Mouse (Mus musculus): ENCODE results near the gene Tceanc2.

Gene Tceanc2

GRCm38 (mm10) chr4:107178830-107179490 lies at the start of gene Tceanc2:
TSS of gene Tceanc2 (minus strand) at chr4:107179116.
- DNase-seq (ENCODE audit: low spot score in 2 of 2), result peak in 1 of 2 experiments; percentile 46

- no peak for DNase-seq (ENCODE audit: low spot score in 2 of 2)
Observed at GRCm38 (mm10) chr4:107226313-107226712, 47.4 kb upstream of the Tceanc2 start.

DNA sequence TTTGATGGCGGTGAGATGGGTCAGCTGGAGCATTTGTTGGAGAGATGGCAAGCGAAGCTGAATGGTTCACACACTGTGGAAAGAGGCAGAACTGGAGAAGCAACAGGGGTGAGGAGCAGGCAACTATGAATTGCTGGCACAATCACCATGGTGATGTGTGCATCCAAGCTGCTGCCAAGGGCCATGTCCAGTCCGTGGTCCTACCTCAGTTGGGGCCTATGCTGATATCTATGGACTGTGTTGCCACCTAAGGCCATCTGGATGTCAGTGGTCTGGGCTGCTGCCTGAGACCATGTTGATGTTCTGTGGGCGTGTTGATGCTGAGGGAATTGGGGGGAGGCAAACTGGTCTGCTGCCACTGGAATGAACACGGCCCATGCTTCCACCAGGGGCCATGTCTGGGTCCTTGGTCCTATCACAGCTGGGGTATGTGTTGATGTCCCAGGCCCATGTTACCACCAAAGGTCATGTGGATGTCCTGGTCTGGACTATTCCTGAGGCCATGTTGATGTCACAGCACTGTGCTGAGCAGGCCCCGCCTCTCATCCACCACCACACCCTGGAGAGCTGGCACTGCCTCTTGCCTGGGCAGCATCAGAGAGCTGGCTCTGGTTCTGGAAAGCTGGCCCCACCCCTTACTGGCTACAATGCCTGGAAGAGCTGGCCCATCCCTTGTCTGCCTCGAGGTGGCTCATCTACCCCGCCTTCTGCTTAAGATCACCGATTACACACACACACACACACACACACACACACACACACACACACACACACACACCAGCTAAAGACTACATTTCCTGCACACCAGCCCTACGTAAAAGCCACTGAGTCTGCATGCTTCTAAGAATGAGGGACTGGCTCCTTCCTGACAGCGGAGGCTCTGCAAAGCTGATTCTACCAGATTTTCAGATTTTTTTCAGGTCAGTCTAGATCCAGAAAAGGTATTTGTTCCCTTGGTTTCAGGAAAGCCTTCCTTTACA lies 44.6 kb upstream of the Tceanc2 start:
- DNase-seq (ENCODE audit: low spot score in 2 of 2), result peak in 1 of 2 experiments; percentile 69

GRCm38 (mm10) chr4:107221524-107221923 lies 42.6 kb upstream of the Tceanc2 start:
- DNase-seq (ENCODE audit: low spot score in 2 of 2), result no peak

- no peak for DNase-seq (ENCODE audit: low spot score in 2 of 2)
Observed at GRCm38 (mm10) chr4:107217574-107217973, 38.7 kb upstream of the Tceanc2 start.

- DNase-seq (ENCODE audit: low spot score in 2 of 2), result no peak
Observed at GRCm38 (mm10) chr4:107213279-107214011, 34.5 kb upstream of the Tceanc2 start.

DNA sequence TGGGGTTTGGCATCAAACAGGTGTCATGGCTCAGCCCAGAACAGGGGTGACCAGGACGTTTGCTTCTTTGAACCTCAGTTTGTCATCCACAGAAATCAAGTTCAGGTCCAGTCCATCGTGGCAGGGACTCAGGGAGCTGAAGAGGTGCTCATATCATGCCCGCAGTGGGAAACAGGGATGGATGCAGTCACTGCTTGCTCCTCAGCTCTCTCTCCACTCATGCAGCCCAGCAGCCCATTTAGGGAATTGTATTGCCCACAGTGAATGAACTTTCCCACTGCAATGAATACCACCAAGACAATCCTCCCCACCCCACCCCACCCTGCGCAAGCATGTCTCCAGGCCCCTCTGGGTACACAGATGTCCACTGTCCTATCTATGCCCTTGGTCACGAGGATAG lies 33.0 kb upstream of the Tceanc2 start:
- DNase-seq (ENCODE audit: low spot score in 2 of 2), result no peak

- no peak for DNase-seq (ENCODE audit: low spot score in 2 of 2)
Observed at GRCm38 (mm10) chr4:107211465-107211864, 32.5 kb upstream of the Tceanc2 start.

DNA sequence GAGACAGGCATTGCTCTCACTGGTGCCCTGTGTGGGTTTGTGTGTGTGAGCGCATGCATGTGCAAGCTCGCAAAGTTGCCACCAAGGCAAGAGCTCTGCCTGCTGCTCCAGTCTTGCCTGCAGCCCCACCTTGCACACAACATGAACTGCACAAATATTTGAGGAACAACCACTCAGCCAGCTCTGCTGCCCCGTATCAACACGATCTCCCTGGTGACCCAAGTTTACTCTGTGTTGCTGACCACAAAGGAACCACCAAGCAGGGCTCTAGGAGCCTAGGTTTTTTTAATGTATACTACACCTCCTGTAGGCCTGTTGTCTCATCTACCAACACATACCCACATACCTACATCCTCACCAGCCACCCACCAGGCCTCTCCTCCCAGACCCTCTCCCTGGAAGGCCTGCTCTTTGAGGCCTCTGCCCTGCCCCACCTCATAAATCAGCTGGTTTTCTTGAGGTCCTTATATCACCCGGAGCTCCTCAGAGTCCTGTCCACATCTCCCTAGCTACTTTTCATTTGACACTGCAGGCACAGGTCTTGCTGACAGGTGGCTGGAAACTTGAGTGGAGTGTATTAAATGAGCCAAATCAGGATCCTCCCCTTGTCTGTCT lies 31.7 kb upstream of the Tceanc2 start:
- DNase-seq (ENCODE audit: low spot score in 2 of 2), result no peak

DNA sequence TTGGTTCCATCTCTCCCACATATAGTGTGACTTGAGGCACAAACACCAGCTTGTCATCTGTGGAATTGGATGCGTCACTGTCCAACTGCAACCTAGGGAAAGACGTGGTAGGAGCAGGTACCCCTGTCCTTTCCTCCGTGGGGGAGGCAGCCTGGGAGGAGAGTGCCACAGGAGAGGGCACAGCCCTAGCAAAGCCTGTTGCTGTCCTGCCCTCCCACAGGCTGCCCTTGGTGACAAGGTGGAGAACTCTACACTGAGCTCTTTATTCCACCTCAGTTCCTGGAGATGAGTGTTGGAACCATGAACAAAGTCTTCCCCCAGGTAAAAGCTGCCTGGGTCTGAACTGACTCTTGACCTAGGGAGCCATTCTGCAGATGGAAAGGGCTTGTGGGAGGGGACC lies 30.0 kb upstream of the Tceanc2 start, which contains the start of gene Ldlrad1:
TSS of gene Ldlrad1 (plus strand) at position 301 of the 400 bp plus-strand sequence.
- DNase-seq (ENCODE audit: low spot score in 2 of 2), result no peak

GRCm38 (mm10) chr4:107207016-107207415 lies 28.1 kb upstream of the Tceanc2 start:
- no peak for DNase-seq (ENCODE audit: low spot score in 2 of 2)

GRCm38 (mm10) chr4:107203001-107203400 lies 24.1 kb upstream of the Tceanc2 start:
- no peak for DNase-seq (ENCODE audit: low spot score in 2 of 2)

GRCm38 (mm10) chr4:107201779-107202178 lies 22.9 kb upstream of the Tceanc2 start:
- DNase-seq (ENCODE audit: low spot score in 2 of 2), result no peak

DNA sequence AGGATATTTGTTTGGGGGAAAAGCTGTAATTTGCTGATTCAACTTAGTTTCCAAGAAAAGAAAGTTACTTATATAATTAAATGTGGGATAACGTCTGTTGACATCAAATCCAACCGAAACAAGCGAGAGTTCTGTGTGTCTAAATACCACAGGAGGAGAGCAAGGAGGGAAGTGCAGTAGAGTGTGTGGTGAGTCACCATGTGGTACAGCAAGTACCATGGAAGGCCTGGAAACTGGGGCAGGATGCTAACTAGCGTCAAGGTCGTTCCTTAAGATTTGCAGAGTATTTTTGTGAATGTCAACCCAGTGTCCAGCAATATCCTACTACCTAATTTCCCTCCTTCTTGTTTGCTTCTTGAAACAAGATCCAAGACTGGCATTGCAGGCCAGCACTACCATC lies 19.2 kb upstream of the Tceanc2 start:
- DNase-seq (ENCODE audit: low spot score in 2 of 2), result no peak

DNA sequence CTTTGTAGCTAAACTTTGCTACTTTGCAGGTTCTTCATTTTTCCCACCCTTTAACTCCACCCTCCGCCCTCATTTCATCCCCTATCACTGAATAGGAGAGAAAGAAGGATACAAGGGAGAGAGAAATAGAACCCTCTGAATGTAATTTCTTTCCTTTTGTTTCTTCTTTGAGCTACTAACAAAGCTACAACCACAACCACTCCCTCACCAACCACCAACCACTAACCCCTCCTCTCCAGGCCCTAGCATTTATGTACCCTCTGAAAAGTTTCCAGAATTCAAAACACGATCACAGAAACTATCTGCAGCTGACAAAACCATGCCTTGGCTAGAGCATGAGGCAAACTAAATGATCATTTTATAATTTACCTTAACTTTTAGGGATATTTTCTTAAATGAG lies 17.5 kb upstream of the Tceanc2 start:
- DNase-seq (ENCODE audit: low spot score in 2 of 2), result no peak

- no peak for DNase-seq (ENCODE audit: low spot score in 2 of 2)
Observed at GRCm38 (mm10) chr4:107193841-107194240, 14.9 kb upstream of the Tceanc2 start.

- no peak for DNase-seq (ENCODE audit: low spot score in 2 of 2)
Observed at GRCm38 (mm10) chr4:107185703-107186102, 6.8 kb upstream of the Tceanc2 start.

DNA sequence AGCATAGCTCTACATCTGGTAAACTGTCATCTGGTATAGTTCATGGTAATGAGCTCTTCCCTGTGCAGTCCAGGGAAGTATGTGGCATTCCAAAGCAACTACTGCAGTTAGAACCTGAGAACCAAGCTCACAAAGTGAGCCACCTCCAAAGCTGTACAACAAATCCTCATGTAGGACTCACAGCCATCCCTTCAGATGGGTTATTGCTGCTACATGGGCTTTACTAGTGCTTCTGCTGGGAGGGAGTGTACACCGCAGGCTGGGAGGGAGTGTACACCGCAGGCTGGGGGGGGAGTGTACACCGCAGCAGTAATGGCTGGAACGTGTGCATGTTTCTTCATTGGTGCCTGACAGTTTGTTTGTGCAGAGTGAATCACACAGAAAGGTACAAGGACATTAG lies 4.3 kb upstream of the Tceanc2 start:
- DNase-seq (ENCODE audit: low spot score in 2 of 2), result no peak

DNA sequence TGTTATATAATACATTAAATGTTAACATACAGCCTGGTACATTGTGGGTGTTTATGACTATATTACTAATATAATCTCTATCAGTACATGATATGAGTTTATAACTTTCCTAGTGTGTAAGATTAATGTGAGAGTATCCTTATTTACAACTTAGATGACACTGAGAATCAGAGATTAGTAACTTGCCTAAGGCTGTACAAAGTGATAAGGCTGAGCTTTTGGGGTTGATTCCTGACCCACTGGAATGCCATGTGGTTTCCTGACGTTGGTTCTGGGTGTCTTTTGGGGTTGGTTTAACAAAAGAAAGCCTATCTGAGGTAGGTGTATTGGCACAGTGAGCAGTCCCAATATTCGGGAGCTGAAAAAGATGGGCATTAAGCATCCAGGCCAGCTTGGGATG lies 3.9 kb upstream of the Tceanc2 start:
- no peak for DNase-seq (ENCODE audit: low spot score in 2 of 2)

DNA sequence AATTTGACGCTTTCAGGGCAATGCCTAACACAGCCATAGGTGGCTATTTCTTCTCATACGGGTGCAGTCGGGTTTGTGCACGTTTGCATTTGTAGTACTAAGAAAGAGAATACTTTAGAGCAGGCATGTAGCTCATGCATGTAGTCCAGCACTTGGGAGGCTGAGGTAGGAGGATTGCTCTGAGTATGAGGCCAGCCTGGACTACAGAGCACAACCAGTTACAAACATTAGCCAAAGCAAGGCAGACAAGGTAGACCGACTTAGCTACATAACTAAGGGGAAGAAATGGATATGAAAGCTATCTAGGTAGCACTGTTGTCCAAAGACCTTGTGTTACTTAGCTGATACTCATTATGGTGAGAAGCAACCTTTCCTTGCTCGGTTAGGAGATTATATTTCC lies 3.0 kb upstream of the Tceanc2 start:
- no peak for DNase-seq (ENCODE audit: low spot score in 2 of 2)

DNA sequence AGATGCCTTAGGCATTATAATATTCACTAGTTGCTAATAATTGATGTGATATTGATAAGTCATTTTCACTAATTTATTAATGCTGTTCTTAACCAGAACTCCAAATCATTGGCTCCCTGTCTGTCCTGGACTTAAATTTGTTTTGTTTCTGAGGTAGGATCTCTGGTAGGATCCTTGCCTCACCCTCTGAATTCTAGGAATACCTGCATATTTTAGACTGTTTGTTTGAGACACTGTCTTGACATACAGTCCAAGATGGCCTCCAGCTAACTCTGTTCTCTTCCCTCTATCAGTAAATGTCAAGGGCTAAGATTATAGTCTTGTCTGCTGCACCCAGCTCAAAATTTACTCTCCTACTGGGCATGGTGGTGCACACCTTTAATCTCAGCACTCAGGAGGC lies 1.8 kb upstream of the Tceanc2 start:
- DNase-seq (ENCODE audit: low spot score in 2 of 2), result no peak

GRCm38 (mm10) chr4:107179561-107179960 lies 645 bp upstream of the Tceanc2 start:
- DNase-seq (ENCODE audit: low spot score in 2 of 2), result no peak
